Mouse (Mus musculus) thymus, adult 2 months (tissue): ENCODE measurements around the gene Gm38394. TPM values are rescaled to one million over a fixed set of nuclear protein-coding genes. Genes with fewer than 3 reads are reported as not detected.
"Not testable (repeated sequence)": the region's sequence is repeated elsewhere in the genome, so short reads cannot be mapped to it uniquely, and the experiment has no call there.

Experiments used
- DNase-seq: peaks from one replicate; pipeline ENCODE4 v3.0.0; 2021
- H3K27ac ChIP-seq: fragments of 200-500 bp; 2 replicates; pipeline ENCODE4 v1.5.1; 2012; ENCODE audit warnings: low read length, control low read depth; ENCODE audit not compliant: control insufficient read depth, insufficient read depth
- H3K27me3 ChIP-seq: fragments of 200-500 bp; 2 replicates; pipeline ENCODE4 v1.6.1; 2012; ENCODE audit warnings: mild to moderate bottlenecking, low read length, moderate library complexity, mixed read lengths; ENCODE audit not compliant: control insufficient read depth, insufficient read depth
- H3K36me3 ChIP-seq: fragments of 200-500 bp; 2 replicates; pipeline ENCODE4 v1.6.1; 2012; ENCODE audit warnings: mild to moderate bottlenecking, low read length, moderate library complexity; ENCODE audit not compliant: control insufficient read depth, insufficient read depth
- H3K4me1 ChIP-seq: fragments of 200-500 bp; replicated peaks from 2 replicates; pipeline ENCODE4 v1.6.1; 2012; ENCODE audit warnings: low read length; ENCODE audit not compliant: control insufficient read depth, insufficient read depth
- H3K4me3 ChIP-seq: fragments of 200-500 bp; 2 replicates; pipeline ENCODE4 v1.5.1; 2012; ENCODE audit warnings: mild to moderate bottlenecking, low read length, control low read depth, moderate library complexity; ENCODE audit not compliant: control insufficient read depth, insufficient read depth
- CTCF ChIP-seq: fragments of 200-500 bp; IDR thresholded peaks from 2 replicates; pipeline ENCODE4 v1.5.1; 2012; ENCODE audit warnings: mild to moderate bottlenecking, control low read depth, low read length, moderate library complexity, borderline replicate concordance; ENCODE audit not compliant: control insufficient read depth, poor library complexity, insufficient read depth; ENCODE audit errors: extremely low read depth
- POLR2A ChIP-seq: fragments of 200-500 bp; IDR thresholded peaks from 2 replicates; pipeline ENCODE4 v1.6.1; 2012; ENCODE audit warnings: mild to moderate bottlenecking, low read length, control low read depth, moderate library complexity; ENCODE audit not compliant: control insufficient read depth, poor library complexity, insufficient read depth; ENCODE audit errors: extremely low read depth
- WGBS: fragments of 180-500 bp; shearing (Covaris S2); methylation state at CpG from one replicate; pipeline ENCODE4 v1.1.7; 2018; 5-methylcytosine and 5-hydroxymethylcytosine counted together
- polyA plus RNA-seq: library from polyadenylated mRNA; depleted of rRNA; stranded (reverse); fragments of >200 nt; gene quantifications from 2 replicates; pipeline ENCODE4 v1.2.3, GENCODE M21; 2012

Gm38394 gene
- polyA plus RNA-seq, 1 experiment, result 5.9 TPM

GRCm38 (mm10) chr1:133685749-133686519 is 24.8 kb upstream of the Gm38394 start:
- Histone ChIP-seq H3K36me3 (0 out of 2 replicates have a peak, but pooled peaks cover 3% of the 10 kb centered on the region), H3K4me1 (peaks cover 19% of the 10 kb centered on the region), H3K27me3 (no peaks in the 10 kb centered on the region), H3K27ac (no peak overlapping the region), H3K4me3 (no peak overlapping the region)
- WGBS, result 94% methylated on average over 10 of the region's 10 CpGs
- no peak for TF ChIP-seq CTCF
- no peak for TF ChIP-seq POLR2A
- no peak for DNase-seq

GRCm38 (mm10) chr1:133671801-133672200 is 10.7 kb upstream of the Gm38394 start:
- Histone ChIP-seq H3K4me1 (no peaks in the 10 kb centered on the region), H3K27ac (no peak overlapping the region), H3K36me3 (no peaks in the 10 kb centered on the region), H3K4me3 (no peak overlapping the region), H3K27me3 (no peaks in the 10 kb centered on the region)
- TF ChIP-seq POLR2A, result no peak
- no peak for TF ChIP-seq CTCF
- DNase-seq, result no peak
- 54% methylated on average over 3 of the region's 3 CpGs for WGBS

GRCm38 (mm10) chr1:133671266-133671665 is 10.1 kb upstream of the Gm38394 start:
- no peak for DNase-seq
- H3K27me3 ChIP-seq, result no peaks in the 10 kb centered on the region
- H3K4me3 ChIP-seq, result no peak overlapping the region
- H3K27ac ChIP-seq, result no peak overlapping the region
- no peaks in the 10 kb centered on the region for H3K4me1 ChIP-seq
- TF ChIP-seq POLR2A (no peak), CTCF (no peak)
- 66% methylated on average over 3 of the region's 3 CpGs for WGBS
- H3K36me3 ChIP-seq, result no peaks in the 10 kb centered on the region

GRCm38 (mm10) chr1:133670776-133671175 is 9.7 kb upstream of the Gm38394 start:
- TF ChIP-seq POLR2A (no peak), CTCF (no peak)
- WGBS, result 64% methylated on average over 6 of the region's 6 CpGs
- H3K4me3 ChIP-seq, result no peak overlapping the region

GRCm38 (mm10) chr1:133670190-133670589 is 9.1 kb upstream of the Gm38394 start:
- Histone ChIP-seq H3K36me3 (no peaks in the 10 kb centered on the region), H3K4me3 (no peak overlapping the region), H3K27ac (no peak overlapping the region), H3K27me3 (no peaks in the 10 kb centered on the region), H3K4me1 (no peaks in the 10 kb centered on the region)
- DNase-seq, result no peak
- TF ChIP-seq CTCF (no peak), POLR2A (no peak)
- 98% methylated on average over 12 of the region's 12 CpGs for WGBS

More at GRCm38 (mm10) chr1:133670776-133671175, 9.7 kb upstream of the Gm38394 start:
- no peaks in the 10 kb centered on the region for H3K27me3 ChIP-seq
- no peak for DNase-seq
- H3K36me3 ChIP-seq, result no peaks in the 10 kb centered on the region
- no peak overlapping the region for H3K27ac ChIP-seq
- no peaks in the 10 kb centered on the region for H3K4me1 ChIP-seq

GRCm38 (mm10) chr1:133668618-133669017 is 7.5 kb upstream of the Gm38394 start:
- DNase-seq, result no peak
- 97% methylated on average over 3 of the region's 3 CpGs for WGBS
- Histone ChIP-seq H3K4me3 (no peak overlapping the region), H3K27ac (no peak overlapping the region), H3K4me1 (no peaks in the 10 kb centered on the region), H3K36me3 (no peaks in the 10 kb centered on the region), H3K27me3 (no peaks in the 10 kb centered on the region)
- no peak for TF ChIP-seq POLR2A
- no peak for TF ChIP-seq CTCF

GRCm38 (mm10) chr1:133667721-133668120 is 6.6 kb upstream of the Gm38394 start:
- WGBS, result 97% methylated on average over 7 of the region's 7 CpGs
- no peaks in the 10 kb centered on the region for H3K4me1 ChIP-seq
- H3K27ac ChIP-seq, result no peak overlapping the region
- TF ChIP-seq CTCF (no peak), POLR2A (no peak)
- DNase-seq, result no peak
- no peaks in the 10 kb centered on the region for H3K36me3 ChIP-seq
- H3K4me3 ChIP-seq, result no peak overlapping the region
- H3K27me3 ChIP-seq, result no peaks in the 10 kb centered on the region

GRCm38 (mm10) chr1:133665713-133666112 is 4.6 kb upstream of the Gm38394 start:
- H3K4me3 ChIP-seq, H3K36me3 ChIP-seq, H3K4me1 ChIP-seq, H3K27me3 ChIP-seq, DNase-seq, H3K27ac ChIP-seq: not testable (repeated sequence)
- 93% methylated on average over 8 of the region's 8 CpGs for WGBS
